In the genomic region with DNA sequence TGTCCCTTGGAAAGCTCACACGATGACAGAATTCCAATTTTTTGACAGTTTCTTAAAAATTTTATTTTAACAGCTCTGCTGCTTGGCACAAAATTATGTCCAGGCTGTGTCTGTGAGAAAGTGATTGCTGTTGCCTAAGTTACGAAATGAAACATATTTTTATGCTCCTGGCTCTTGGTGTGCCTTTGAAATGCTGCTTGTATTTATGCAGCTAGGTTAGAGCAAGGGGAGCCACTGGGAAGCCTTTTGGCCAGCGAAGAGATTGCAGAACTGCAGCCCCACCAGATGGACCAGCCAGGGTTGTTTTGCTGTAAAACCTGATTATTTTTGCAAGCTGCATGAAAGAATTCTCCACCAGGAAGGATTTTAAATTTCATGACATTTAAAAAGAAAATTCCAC, we compare ENCODE assay signal across 12 mouse cellular contexts. TPM values are rescaled to one million over a fixed set of nuclear protein-coding genes. Genes with fewer than 3 reads are reported as not detected.
DNase-seq lines count a peak whose midpoint lies in the region; ATAC-seq and TF ChIP-seq lines count a peak whose summit lies in the region.
"Had no signal": no experiment of that assay in that cellular context is flagged by ENCODE, and none has a peak within 500 bp of the region (broad histone marks: within the 10 kb centered on the region; RNA-seq: fewer than 3 reads in every experiment).

No protein-coding gene starts in this region.

- WGBS in lung, postnatal 0 days: 60% methylated on average over 3 of the region's 3 CpGs

- H3K9me3 ChIP-seq in lung, postnatal 0 days (ENCODE audit: low read length): no peaks in the 10 kb centered on the region
- H3K9me3 ChIP-seq: kidney, embryonic 15.5 days had no signal

- no peak overlapping the region for H3K9ac ChIP-seq in lung, postnatal 0 days (replicated peaks; ENCODE audit: low read depth)
- H3K9ac ChIP-seq: kidney, embryonic 15.5 days had no signal

- H3K4me3 ChIP-seq in lung, postnatal 0 days (ENCODE audit: low read depth, low read length): no peak overlapping the region
- H3K4me3 ChIP-seq: kidney, embryonic 15.5 days had no signal

- no peak for TF ChIP-seq EP300 in lung, postnatal 0 days (IDR thresholded peaks at IDR 0.05)

- H3K36me3 ChIP-seq in lung, postnatal 0 days (ENCODE audit: insufficient read depth, low read length): no peaks in the 10 kb centered on the region
- H3K36me3 ChIP-seq: kidney, embryonic 15.5 days had no signal

- no peaks in the 10 kb centered on the region for H3K27me3 ChIP-seq in lung, postnatal 0 days (replicated peaks; ENCODE audit: insufficient read depth, low read length)
- H3K27me3 ChIP-seq: kidney, embryonic 15.5 days had no signal

- peak; percentile 11 for DNase-seq in lung, postnatal 0 days (ENCODE audit: low spot score)
- no peak for DNase-seq in lung, postnatal 4 days
- DNase-seq in frontal cortex, postnatal 14 days (ENCODE audit: low spot score in 2 of 2): peak; percentile 16 to 25
- DNase-seq in layer of hippocampus, postnatal 36 days: peak; percentile 48 to 60
- peak; percentile 15 for DNase-seq in skeletal muscle tissue, adult 2 months (ENCODE audit: low read depth, low spot score)
- no peak for DNase-seq in adrenal gland, postnatal 36 days
- DNase-seq: gastrocnemius, postnatal 10 days; heart, postnatal 4 days had no signal

- H3K27ac ChIP-seq in lung, postnatal 0 days (ENCODE audit: low read length): no peak overlapping the region
- H3K27ac ChIP-seq: kidney, embryonic 15.5 days had no signal

- H3K4me1 ChIP-seq in lung, postnatal 0 days (ENCODE audit: insufficient read depth, low read depth, low read length): no peaks in the 10 kb centered on the region
- H3K4me1 ChIP-seq: kidney, embryonic 15.5 days had no signal

- no peak for ATAC-seq in lung, postnatal 0 days
- no peak for ATAC-seq in inflammation-experienced regulatory T-cells, adult 6 months
- ATAC-seq: activated CD4-positive, CD25-positive, alpha-beta regulatory T cell, adult 4 months had no signal

- TF ChIP-seq CTCF in lung, postnatal 0 days (IDR thresholded peaks at IDR 0.05): no peak

- H3K4me2 ChIP-seq in lung, postnatal 0 days (replicated peaks; ENCODE audit: low read depth, low read length): no peak overlapping the region
- H3K4me2 ChIP-seq: kidney, embryonic 15.5 days had no signal

RNA-seq across cellular contexts. Expression of a gene that starts 23.6 kb away (rescaled TPM):
- polyA plus RNA-seq in lung, postnatal 0 days (2015; fragmentation: Nextera tagmentation; extraction: Ambion mirVana): 0.20 and 0.24 TPM in 2 replicates
- not detected for total RNA-seq in layer of hippocampus, postnatal 36 days (2021)
- polyA plus RNA-seq in inflammation-experienced regulatory T-cells, adult 6 months (2017; shearing (Covaris generic)): under 1 TPM in 1 of 3 experiments, not detected in 2; 0.26 TPM
- total RNA-seq in adrenal gland, postnatal 36 days (2021): not detected
- total RNA-seq: gastrocnemius, postnatal 10 days; heart, postnatal 4 days had no signal
- polyA plus RNA-seq: activated CD4-positive, CD25-positive, alpha-beta regulatory T cell, adult 4 months; embryonic facial prominence, embryonic 11.5 days; kidney, embryonic 15.5 days had no signal

RNA-seq across cellular contexts. Expression of a gene that starts 26.8 kb away (rescaled TPM):
- 8.3 and 9.2 TPM in 2 replicates for polyA plus RNA-seq in lung, postnatal 0 days (2015; fragmentation: Nextera tagmentation; extraction: Ambion mirVana)
- total RNA-seq in layer of hippocampus, postnatal 36 days (2021): under 1 TPM; 0.65 to 0.91 TPM
- 1 to 10 TPM in 2 of 3 experiments, not detected in 1; 1.1 to 1.7 TPM for polyA plus RNA-seq in inflammation-experienced regulatory T-cells, adult 6 months (2017; shearing (Covaris generic))
- total RNA-seq in adrenal gland, postnatal 36 days (2021): 1 to 10 TPM; 3.1 to 3.3 TPM
- polyA plus RNA-seq: activated CD4-positive, CD25-positive, alpha-beta regulatory T cell, adult 4 months had no signal

Comparison
In these comparisons a context has a peak if more than half of its experiments do, and no peak if none do; other contexts are left out.
1. DNase-seq: peak in lung, postnatal 0 days (single experiment), frontal cortex, postnatal 14 days (2 of 2), layer of hippocampus, postnatal 36 days (2 of 2) and skeletal muscle tissue, adult 2 months (single experiment); none in lung, postnatal 4 days (0 of 2) and adrenal gland, postnatal 36 days (0 of 2).